Mouse (Mus musculus): ENCODE measurements at regions not wholly inside any gene's neighbourhood (a gene's known extent, or its start where the extent isn't known, plus 50 kb on each side); places are given as distances from the start of the nearest gene placed in this dataset.

DNA sequence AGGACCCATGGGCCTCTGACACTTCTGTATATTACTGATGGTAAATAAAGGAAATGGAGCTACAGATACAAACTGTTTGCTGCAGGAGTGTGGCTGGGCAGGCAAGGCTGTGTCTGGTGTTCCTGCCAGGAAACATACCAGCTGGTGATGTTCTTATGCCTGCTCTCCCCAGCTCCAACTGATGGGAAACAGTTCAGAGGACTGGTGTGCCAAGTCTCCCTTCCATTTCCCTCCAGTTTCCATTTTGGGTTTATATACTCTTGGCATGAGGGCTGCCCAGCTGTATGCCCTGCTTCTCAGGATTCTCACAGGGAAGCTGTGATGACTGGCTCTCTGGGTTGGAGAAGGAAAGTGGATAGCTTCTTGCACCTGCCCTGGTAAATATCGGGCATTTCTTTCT lies 100.8 kb upstream of the Gm16223 start:
- TF ChIP-seq CTCF (IDR thresholded peaks at IDR 0.05; ENCODE audit: low read depth) (no peak), EP300 (IDR thresholded peaks at IDR 0.05; ENCODE audit: low read depth) (no peak)

Data from heart, postnatal 0 days (tissue).